Mouse (Mus musculus) B cell, adult 2 months (primary cell): ENCODE data around the gene Gm527.

Experiments used
- DNase-seq, 2 experiments: peaks; one replicate each; pipeline ENCODE4 v3.0.0; 2022

Gene Gm527

GRCm38 (mm10) chr12:64917578-64918471 is at the start of gene Gm527:
TSS of gene Gm527 (plus strand) at chr12:64917906.
- peak; percentile 95 to 97 for DNase-seq

- no peak for DNase-seq
These were observed 46.6 kb upstream of the Gm527 start for GRCm38 (mm10) chr12:64871103-64871502.

GRCm38 (mm10) chr12:64897060-64897730 is 20.5 kb upstream of the Gm527 start:
- peak; percentile 61 to 67 for DNase-seq

GRCm38 (mm10) chr12:64902506-64902905 is 15.2 kb upstream of the Gm527 start:
- DNase-seq = no peak

- DNase-seq = no peak
These were observed 14.5 kb upstream of the Gm527 start for GRCm38 (mm10) chr12:64903186-64903585.

- no peak for DNase-seq
These were observed 4.7 kb upstream of the Gm527 start for GRCm38 (mm10) chr12:64912996-64913395.

- DNase-seq = no peak
These were observed 971 bp upstream of the Gm527 start for GRCm38 (mm10) chr12:64916735-64917134.

- peak; percentile 19 to 34 for DNase-seq
These were observed 19.8 kb downstream of the Gm527 start for GRCm38 (mm10) chr12:64937493-64937892.

- no peak for DNase-seq
These were observed 46.9 kb downstream of the Gm527 start for GRCm38 (mm10) chr12:64964560-64964959.

GRCm38 (mm10) chr12:64965124-64966026 is 47.7 kb downstream of the Gm527 start, which contains the start of the genes Klhl28 and Togaram1:
TSS of gene Klhl28 (minus strand) at chr12:64965534.
TSS of gene Togaram1 (plus strand) at chr12:64965804.
- peak; percentile 99 to 100 for DNase-seq

- peak; percentile 60 to 63 for DNase-seq
These were observed 48.5 kb downstream of the Gm527 start for GRCm38 (mm10) chr12:64966101-64966631.

- DNase-seq = peak; percentile 12 to 23
These were observed 49.1 kb downstream of the Gm527 start for GRCm38 (mm10) chr12:64966652-64967435.

GRCm38 (mm10) chr12:64967470-64967869 is 49.8 kb downstream of the Gm527 start:
- DNase-seq = peak in 1 of 2 experiments; percentile 2

GRCm38 (mm10) chr12:64968067-64968466 is 50.4 kb downstream of the Gm527 start:
- DNase-seq = no peak

- DNase-seq = no peak
These were observed 53.7 kb downstream of the Gm527 start for GRCm38 (mm10) chr12:64971399-64971798.

- DNase-seq = no peak
These were observed 54.4 kb downstream of the Gm527 start for GRCm38 (mm10) chr12:64972063-64972462.
